Mouse (Mus musculus) right cerebral cortex, postnatal 25 days (tissue): Measurements from ENCODE around the gene Ssmem1.

Experiments
- DNase-seq: peaks from one replicate; pipeline ENCODE4 v3.0.0; 2022

The Ssmem1 gene

GRCm38 (mm10) chr6:30554621-30555170, 45.0 kb downstream of the Ssmem1 start:
- DNase-seq, result no peak

GRCm38 (mm10) chr6:30556080-30556479, 46.4 kb downstream of the Ssmem1 start:
- DNase-seq, result no peak

GRCm38 (mm10) chr6:30559726-30560125, 50.1 kb downstream of the Ssmem1 start:
- DNase-seq, result no peak

GRCm38 (mm10) chr6:30562132-30562531, 52.5 kb downstream of the Ssmem1 start:
- DNase-seq, result no peak

GRCm38 (mm10) chr6:30563575-30563974, 53.9 kb downstream of the Ssmem1 start:
- DNase-seq, result no peak

GRCm38 (mm10) chr6:30564051-30564450, 54.4 kb downstream of the Ssmem1 start:
- no peak for DNase-seq

- no peak for DNase-seq
Measured at GRCm38 (mm10) chr6:30568069-30568468, 58.4 kb downstream of the Ssmem1 start, which contains the start of gene Cpa4. Cpa4 (plus strand) TSS chr6:30568369.

GRCm38 (mm10) chr6:30569331-30569730, 59.7 kb downstream of the Ssmem1 start:
- peak; percentile 64 for DNase-seq
